ENCODE assay signal across 8 mouse cellular contexts in genomic region chr2:167349283-167349936, GRCm38 (mm10). TPM values are rescaled to one million over a fixed set of nuclear protein-coding genes. Genes with fewer than 3 reads are reported as not detected.
DNase-seq lines count a peak whose midpoint lies in the region; ATAC-seq and TF ChIP-seq lines count a peak whose summit lies in the region.

No protein-coding gene starts in this region.

- no peaks in the 10 kb centered on the region for H3K36me3 ChIP-seq in hindbrain, embryonic 11.5 days (ENCODE audit: control insufficient read depth, insufficient read depth, low read length)
- no peaks in the 10 kb centered on the region for H3K36me3 ChIP-seq in lung, postnatal 0 days (ENCODE audit: insufficient read depth, low read length)

- peaks cover 6% of the 10 kb centered on the region; the same call in 1 of the 2 replicates for H3K27me3 ChIP-seq in hindbrain, embryonic 11.5 days (ENCODE audit: control insufficient read depth, insufficient read depth, low read length)
- no peaks in the 10 kb centered on the region for H3K27me3 ChIP-seq in lung, postnatal 0 days (replicated peaks; ENCODE audit: insufficient read depth, low read length)

- peak; percentile 97 for ATAC-seq in hindbrain, embryonic 11.5 days (ENCODE audit: low FRiP score)
- peak; percentile 95 for ATAC-seq in lung, postnatal 0 days

- H3K9ac ChIP-seq in hindbrain, embryonic 11.5 days (ENCODE audit: low read depth, low read length), result peak overlapping the region; percentile 49; the same call in 1 of the 2 replicates
- H3K9ac ChIP-seq in lung, postnatal 0 days (replicated peaks; ENCODE audit: low read depth), result no peak overlapping the region

- peak overlapping the region; percentile 88 for H3K27ac ChIP-seq in hindbrain, embryonic 11.5 days (ENCODE audit: low read depth, low read length)
- no peak overlapping the region; the same call in 1 of the 2 replicates for H3K27ac ChIP-seq in lung, postnatal 0 days (ENCODE audit: low read length)

- no peak for TF ChIP-seq EP300 in lung, postnatal 0 days (IDR thresholded peaks at IDR 0.05)

- under 1% methylated on average over 32 of the region's 50 CpGs for whole genome bisulfite sequencing in hindbrain, embryonic 11.5 days
- under 1% methylated on average over 28 of the region's 50 CpGs for WGBS in lung, postnatal 0 days

- H3K9me3 ChIP-seq in hindbrain, embryonic 11.5 days (ENCODE audit: control insufficient read depth, low read length), result no peaks in the 10 kb centered on the region
- no peaks in the 10 kb centered on the region for H3K9me3 ChIP-seq in lung, postnatal 0 days (ENCODE audit: low read length)

- peak overlapping the region; percentile 72 for H3K4me2 ChIP-seq in hindbrain, embryonic 11.5 days (replicated peaks; ENCODE audit: low read depth, low read length)
- peak overlapping the region; percentile 90 for H3K4me2 ChIP-seq in lung, postnatal 0 days (replicated peaks; ENCODE audit: low read depth, low read length)

- H3K4me3 ChIP-seq in hindbrain, embryonic 11.5 days (ENCODE audit: low read depth, low read length), result peak overlapping the region; percentile 58
- H3K4me3 ChIP-seq in lung, postnatal 0 days (ENCODE audit: low read depth, low read length), result peak overlapping the region; percentile 79

- H3K4me1 ChIP-seq in hindbrain, embryonic 11.5 days (replicated peaks; ENCODE audit: control insufficient read depth, insufficient read depth, low read length), result no peaks in the 10 kb centered on the region
- H3K4me1 ChIP-seq in lung, postnatal 0 days (ENCODE audit: insufficient read depth, low read depth, low read length), result peaks cover 12% of the 10 kb centered on the region; the same call in 1 of the 2 replicates

- peak; percentile 31 for TF ChIP-seq CTCF in lung, postnatal 0 days (IDR thresholded peaks at IDR 0.05)

- DNase-seq in Muller cell, postnatal 12 days (ENCODE audit: inconsistent ontology term), result peak; percentile 99
- DNase-seq in cerebellum, adult 9-11 months, result peak; percentile 98
- DNase-seq in frontal cortex, adult 2 months (ENCODE audit: extremely low spot score in 1 of 2, low spot score in 1 of 2), result peak; percentile 92 to 93
- DNase-seq in hindbrain, embryonic 11.5 days (ENCODE audit: low spot score), result peak; percentile 96
- peak; percentile 86 to 92 for DNase-seq in layer of hippocampus, postnatal 10 days (ENCODE audit: low spot score in 2 of 2)
- peak; percentile 96 for DNase-seq in lung, postnatal 0 days (ENCODE audit: low spot score)
- peak; percentile 76 for DNase-seq in ovary, postnatal 10 days (ENCODE audit: low spot score)
- DNase-seq in thymus, postnatal 0 days (ENCODE audit: low spot score), result peak; percentile 93

RNA-seq across cellular contexts. Expression of gene B4galt5, which starts 0.4 kb away (rescaled TPM):
- polyA plus RNA-seq in frontal cortex, adult 2 months (2012; rRNA removed), result 37.8 and 38.8 TPM in 2 replicates
- polyA plus RNA-seq in hindbrain, embryonic 11.5 days (2014; fragmentation: Nextera tagmentation; extraction: Ambion mirVana), result 15.3 and 19.2 TPM in 2 replicates
- 10 to 100 TPM; 72.7 to 76.9 TPM for total RNA-seq in layer of hippocampus, postnatal 10 days (2021)
- 10.3 and 12.2 TPM in 2 replicates for polyA plus RNA-seq in lung, postnatal 0 days (2015; fragmentation: Nextera tagmentation; extraction: Ambion mirVana)
- 4.6 and 5.8 TPM in 2 replicates for polyA plus RNA-seq in thymus, postnatal 0 days (2015; fragmentation: Nextera tagmentation; extraction: Ambion mirVana)
